Mouse (Mus musculus) forebrain, embryonic 15.5 days (tissue): ENCODE measurements around the gene Acsm3. TPM values are rescaled to one million over a fixed set of nuclear protein-coding genes. Genes with fewer than 3 reads are reported as not detected.

Experiments
- ATAC-seq: fragments of 200-750 bp; cut with Nextera tagmentation; replicated peaks from 2 replicates; pipeline ENCODE4 v1.8.0; 2017; ENCODE audit warnings: mild to moderate bottlenecking, moderate TSS enrichment, moderate library complexity
- H3K27ac ChIP-seq: fragments of 300-500 bp; sonication (generic); replicated peaks from 2 replicates; pipeline ENCODE4 v1.5.1; 2015; ENCODE audit warnings: mild to moderate bottlenecking, inconsistent platforms
- H3K27me3 ChIP-seq: fragments of 300-500 bp; sonication (generic); 2 replicates; pipeline ENCODE4 v1.6.1; 2015; ENCODE audit warnings: inconsistent platforms
- H3K36me3 ChIP-seq: fragments of 300-500 bp; sonication (generic); 2 replicates; pipeline ENCODE4 v1.6.1; 2015; ENCODE audit warnings: mild to moderate bottlenecking, inconsistent platforms
- H3K4me1 ChIP-seq: fragments of 300-500 bp; sonication (generic); 2 replicates; pipeline ENCODE4 v1.6.1; 2015; ENCODE audit warnings: inconsistent platforms
- H3K4me2 ChIP-seq: fragments of 300-500 bp; sonication (generic); replicated peaks from 2 replicates; pipeline ENCODE4 v1.6.1; 2015; ENCODE audit warnings: mild to moderate bottlenecking, inconsistent platforms
- H3K4me3 ChIP-seq: fragments of 300-500 bp; sonication (generic); 2 replicates; pipeline ENCODE4 v1.5.1; 2015; ENCODE audit warnings: mild to moderate bottlenecking, inconsistent platforms
- H3K9ac ChIP-seq: fragments of 300-500 bp; sonication (generic); replicated peaks from 2 replicates; pipeline ENCODE4 v1.6.1; 2015; ENCODE audit warnings: mild to moderate bottlenecking, inconsistent platforms
- H3K9me3 ChIP-seq: fragments of 300-500 bp; sonication (generic); 2 replicates; pipeline ENCODE4 v1.6.1; 2016; ENCODE audit warnings: inconsistent platforms
- WGBS: fragments of 180-500 bp; shearing (Covaris S2); methylation state at CpG from one replicate; pipeline ENCODE4 v1.1.7; 2015; ENCODE audit warnings: mixed read lengths; 5-methylcytosine and 5-hydroxymethylcytosine counted together
- polyA plus RNA-seq: library from polyadenylated mRNA; unstranded; fragments of >200 nt; fragmentation: Nextera tagmentation; extraction: Ambion mirVana; gene quantifications from 2 replicates; pipeline ENCODE4 v1.2.1, GENCODE M21; 2015

The Acsm3 gene
- polyA plus RNA-seq, 1 experiment from 2014 or later = 0.18 TPM

DNA sequence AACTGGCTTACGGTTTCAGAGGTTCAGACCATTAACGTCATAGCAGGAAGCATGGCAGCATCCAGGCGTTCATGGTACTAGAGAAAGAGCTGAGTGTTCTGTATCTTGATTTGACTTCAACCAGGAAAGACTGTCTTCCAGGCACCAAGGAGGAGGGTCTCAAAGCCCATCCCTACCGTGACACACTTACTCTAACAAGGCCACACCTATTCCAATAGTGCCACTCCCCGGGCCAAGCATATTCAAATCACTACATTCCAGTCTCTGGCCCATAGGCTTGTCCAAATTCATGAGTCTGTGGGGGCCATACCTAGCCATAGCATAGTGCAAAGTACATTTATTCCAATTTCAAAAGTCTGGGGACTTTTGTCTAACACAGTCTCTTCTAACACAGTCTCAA is 46.7 kb downstream of the Acsm3 start:
- no peak overlapping the region for H3K27ac ChIP-seq
- no peaks in the 10 kb centered on the region for H3K27me3 ChIP-seq
- no peaks in the 10 kb centered on the region for H3K9me3 ChIP-seq
- H3K4me3 ChIP-seq = no peak overlapping the region
- no peak for ATAC-seq
- no peak overlapping the region for H3K4me2 ChIP-seq
- no peaks in the 10 kb centered on the region for H3K4me1 ChIP-seq
- 95% methylated on average over 5 of the region's 5 CpGs for WGBS
- H3K36me3 ChIP-seq = no peaks in the 10 kb centered on the region
- H3K9ac ChIP-seq = no peak overlapping the region

DNA sequence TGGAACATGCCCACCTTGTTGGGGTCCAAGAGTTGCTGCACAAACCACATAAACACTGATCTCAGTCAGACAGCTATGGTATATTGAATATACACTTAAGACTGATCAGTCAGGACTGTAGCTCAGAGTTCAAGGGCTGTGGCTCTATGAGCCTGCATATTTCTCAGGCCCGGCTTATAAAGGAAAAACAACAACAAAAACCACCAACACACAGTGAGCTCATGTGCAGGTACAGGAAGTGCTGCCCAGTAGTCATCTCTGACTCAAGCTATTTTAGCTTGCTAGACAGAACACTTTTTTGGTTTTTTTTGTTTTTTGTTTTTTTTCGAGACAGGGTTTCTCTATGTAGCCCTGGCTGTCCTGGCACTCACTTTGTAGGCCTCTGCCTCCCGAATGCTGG is 48.0 kb downstream of the Acsm3 start:
- Histone ChIP-seq H3K36me3 (no peaks in the 10 kb centered on the region), H3K9me3 (no peaks in the 10 kb centered on the region), H3K4me3 (no peak overlapping the region), H3K27me3 (no peaks in the 10 kb centered on the region), H3K4me1 (no peaks in the 10 kb centered on the region), H3K27ac (no peak overlapping the region), H3K4me2 (no peak overlapping the region), H3K9ac (no peak overlapping the region)
- no peak for ATAC-seq
- 92% methylated on average over 3 of the region's 3 CpGs for WGBS

DNA sequence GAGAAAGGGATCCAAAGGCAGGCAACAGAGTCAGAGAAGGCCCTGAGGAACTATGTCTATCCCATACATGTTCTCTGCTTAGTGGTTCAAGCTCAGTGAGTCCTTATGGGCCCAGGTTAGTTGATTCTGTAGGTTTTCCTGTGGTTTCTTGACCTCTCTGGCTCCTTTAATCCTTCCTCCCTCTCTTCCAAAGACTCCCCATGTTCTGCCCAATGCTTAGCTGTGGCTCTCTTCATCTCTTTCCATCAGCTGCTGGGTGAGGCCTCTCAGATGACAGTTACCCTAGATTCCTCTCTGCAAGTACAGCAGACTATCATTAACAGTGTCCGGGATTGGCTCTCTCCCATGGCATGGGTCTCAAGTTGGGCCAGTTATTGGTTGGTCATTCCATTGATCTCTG is 74.6 kb downstream of the Acsm3 start:
- Histone ChIP-seq H3K36me3 (no peaks in the 10 kb centered on the region), H3K4me3 (no peak overlapping the region), H3K27me3 (no peaks in the 10 kb centered on the region), H3K4me1 (no peaks in the 10 kb centered on the region), H3K4me2 (no peak overlapping the region), H3K27ac (no peak overlapping the region), H3K9ac (no peak overlapping the region), H3K9me3 (no peaks in the 10 kb centered on the region)
- no peak for ATAC-seq
- 97% methylated on average over 1 of the region's 1 CpGs for whole genome bisulfite sequencing

DNA sequence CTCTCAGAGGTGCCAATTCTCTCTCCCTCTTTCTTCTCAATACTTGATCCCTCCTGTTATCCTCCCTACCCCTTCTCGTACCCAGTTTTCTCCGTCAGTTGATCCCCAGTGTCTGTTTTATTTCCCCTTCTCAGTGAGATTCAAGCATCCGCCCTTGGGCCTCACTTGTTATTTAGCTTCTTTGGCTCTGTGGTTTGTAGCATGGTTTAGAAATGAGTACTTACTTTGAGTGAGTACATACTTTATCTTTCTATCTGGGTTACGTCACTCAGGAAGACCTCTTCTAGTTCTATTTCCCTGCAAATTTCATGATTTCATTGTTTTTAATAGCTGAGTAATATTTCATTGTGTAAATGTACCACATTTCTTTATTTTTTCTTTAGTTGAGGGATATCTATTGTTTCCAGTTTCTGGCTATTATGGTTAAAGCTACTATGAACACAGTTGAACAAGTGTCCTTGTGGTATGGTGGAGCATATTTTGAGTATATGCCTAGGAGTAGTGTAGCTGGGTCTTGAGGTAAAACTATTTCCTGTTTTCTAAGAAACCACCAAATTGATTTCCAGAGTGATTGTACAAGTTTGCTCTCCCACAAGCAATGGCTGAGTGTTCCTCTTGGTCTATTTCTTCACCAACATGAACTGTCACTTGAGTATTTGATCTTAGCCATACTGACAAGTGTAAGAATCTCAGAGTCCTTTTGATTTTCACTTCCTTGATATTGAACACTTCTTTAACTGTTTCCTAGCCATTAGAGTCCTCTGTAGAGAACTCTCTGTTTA is 75.5 kb downstream of the Acsm3 start:
- H3K4me2 ChIP-seq = no peak overlapping the region
- H3K36me3 ChIP-seq = no peaks in the 10 kb centered on the region
- H3K4me1 ChIP-seq = no peaks in the 10 kb centered on the region
- no peak overlapping the region for H3K27ac ChIP-seq
- no peak overlapping the region for H3K9ac ChIP-seq
- no peaks in the 10 kb centered on the region for H3K9me3 ChIP-seq
- ATAC-seq = no peak
- H3K4me3 ChIP-seq = no peak overlapping the region
- 96% methylated on average over 4 of the region's 4 CpGs for WGBS
- H3K27me3 ChIP-seq = no peaks in the 10 kb centered on the region

Other genes starting within 250 kb of the Acsm3 start
- gene Acsm5, start 241.5 kb upstream of the Acsm3 start, polyA plus RNA-seq = not detected in 2 replicates
- 0.08 TPM in 1 of 2 replicates, not detected in the other for gene Pdilt, start 237.4 kb upstream of the Acsm3 start, polyA plus RNA-seq
- gene Acsm2, start 206.6 kb upstream of the Acsm3 start, polyA plus RNA-seq = not detected in 2 replicates
- not detected in 2 replicates for gene Acsm1, start 153.9 kb upstream of the Acsm3 start, polyA plus RNA-seq
- gene Acsm4, start 70.9 kb upstream of the Acsm3 start, polyA plus RNA-seq = not detected in 2 replicates
- 90.6 and 91.1 TPM in 2 replicates for gene Thumpd1, start 40.1 kb upstream of the Acsm3 start, polyA plus RNA-seq
- gene Rexo5, start 33.1 kb downstream of the Acsm3 start, polyA plus RNA-seq = 13.0 and 13.8 TPM in 2 replicates
- gene Eri2, start 33.1 kb downstream of the Acsm3 start, polyA plus RNA-seq = 22.2 and 22.5 TPM in 2 replicates
- gene Lyrm1, start 134.9 kb downstream of the Acsm3 start, polyA plus RNA-seq = 14.7 and 16.9 TPM in 2 replicates
- gene Dcun1d3, start 135.4 kb downstream of the Acsm3 start, polyA plus RNA-seq = 18.2 and 20.4 TPM in 2 replicates